Mouse (Mus musculus) frontal cortex, postnatal 36 days (tissue): Measurements from ENCODE around the gene Slc16a14.

ENCODE experiments used
- DNase-seq, 2 experiments: peaks; one replicate each; pipeline ENCODE4 v3.0.0; 2022; ENCODE audit warnings: low spot score in 2 of 2

Gene Slc16a14

DNA sequence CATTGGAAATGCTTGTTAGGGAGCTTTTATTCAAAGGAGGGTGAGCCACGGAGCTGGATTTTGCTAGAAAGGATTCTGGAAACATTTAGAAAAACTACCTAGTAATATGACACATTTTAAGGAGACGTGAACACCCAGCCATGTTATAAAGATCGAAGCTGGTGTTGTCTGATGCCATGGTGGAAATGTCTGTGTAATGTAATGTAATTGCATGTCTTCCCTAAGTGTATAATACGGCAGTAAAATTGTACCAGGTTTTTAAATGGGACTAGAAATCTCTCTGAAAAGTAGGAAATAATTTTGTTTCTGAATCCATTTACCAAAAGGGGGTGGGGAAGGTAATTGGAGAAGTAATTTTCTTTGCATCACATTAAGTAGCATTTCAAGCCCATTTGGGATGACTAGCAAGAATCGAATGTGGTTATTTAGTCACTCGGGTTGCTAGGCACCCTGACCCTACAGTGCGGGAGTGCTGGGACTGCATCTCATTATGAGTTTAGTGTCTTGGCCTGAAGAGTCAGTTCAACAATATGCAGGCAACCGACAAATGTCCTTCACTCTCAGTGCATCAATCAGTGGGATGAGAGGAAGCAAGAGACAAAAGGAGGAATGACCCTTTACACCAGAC is 24.6 kb downstream of the Slc16a14 start:
- no peak for DNase-seq

DNA sequence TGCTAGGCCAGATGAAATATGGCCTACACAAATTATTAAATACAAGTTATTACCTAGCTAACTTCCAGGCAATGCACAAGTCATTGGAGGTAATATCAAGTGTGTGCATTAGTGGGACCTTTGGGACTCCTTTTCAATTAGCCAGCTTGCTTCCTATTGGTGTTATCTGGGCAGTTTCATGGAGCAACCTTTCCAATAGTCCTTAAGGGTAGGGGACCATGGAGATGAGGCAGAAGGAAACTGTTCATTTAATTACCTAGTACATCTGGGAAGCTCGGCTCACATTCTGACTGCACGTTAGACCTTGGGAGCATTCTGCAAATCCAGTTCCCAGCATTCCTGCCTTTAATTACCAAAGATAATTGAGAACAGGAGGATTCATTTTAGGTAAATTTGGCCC is 30.5 kb downstream of the Slc16a14 start:
- DNase-seq: no peak

DNA sequence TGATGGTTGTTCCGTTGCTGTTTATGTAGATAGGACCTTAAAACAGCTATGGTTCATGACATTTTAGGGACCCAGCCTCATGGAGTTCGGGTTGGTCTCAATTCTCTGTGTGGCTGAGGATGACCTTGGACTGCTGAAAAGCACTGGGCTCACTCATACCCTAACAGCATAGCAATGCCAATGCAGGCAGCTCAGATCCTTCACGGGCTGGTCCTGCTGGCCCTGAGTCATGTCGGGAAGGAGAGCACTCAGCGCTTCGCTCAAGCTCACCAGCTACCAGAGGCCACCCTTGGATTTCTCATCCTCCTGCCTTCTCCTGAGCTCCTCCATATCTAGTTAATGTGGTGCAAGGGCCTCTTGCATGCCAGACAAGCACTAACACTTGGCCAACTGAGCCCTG is 35.8 kb downstream of the Slc16a14 start:
- no peak for DNase-seq

DNA sequence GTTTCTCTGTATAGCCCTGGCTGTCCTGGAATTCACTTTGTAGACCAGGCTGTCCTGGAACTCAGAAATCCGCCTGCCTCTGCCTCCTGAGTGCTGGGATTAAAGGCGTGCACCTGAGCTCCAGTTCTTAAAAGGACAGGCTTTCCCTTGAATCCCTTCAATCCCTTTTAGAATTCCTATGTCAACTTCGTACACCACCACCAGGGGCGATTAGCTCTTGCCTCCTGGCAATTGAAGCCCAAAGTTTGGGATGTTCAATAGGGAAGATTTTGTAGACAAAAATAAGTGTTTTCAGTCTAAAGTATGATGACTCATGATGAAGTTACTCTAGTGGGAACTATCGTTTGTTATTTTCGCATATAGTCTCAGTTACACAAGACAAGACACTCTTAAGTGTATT is 37.6 kb downstream of the Slc16a14 start:
- DNase-seq: no peak

DNA sequence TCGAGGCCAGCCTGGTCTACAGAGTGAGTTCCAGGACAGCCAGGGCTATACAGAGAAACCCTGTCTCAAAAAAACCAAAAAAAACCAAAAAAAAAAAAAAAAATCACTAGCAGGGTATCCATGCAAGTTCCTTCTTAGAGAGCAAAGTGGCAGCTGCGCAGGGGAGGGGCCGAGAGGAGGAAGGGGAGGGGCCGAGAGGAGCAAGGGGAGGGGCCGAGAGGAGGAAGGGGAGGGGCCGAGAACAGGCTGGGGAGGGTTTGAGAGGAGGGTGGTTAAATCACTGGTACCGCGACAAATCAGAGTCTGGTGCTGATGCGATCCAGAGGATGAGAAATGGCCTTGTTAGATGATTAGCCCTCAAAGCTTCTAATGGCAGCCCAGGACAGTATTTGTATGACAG is 43.2 kb downstream of the Slc16a14 start:
- no peak for DNase-seq

DNA sequence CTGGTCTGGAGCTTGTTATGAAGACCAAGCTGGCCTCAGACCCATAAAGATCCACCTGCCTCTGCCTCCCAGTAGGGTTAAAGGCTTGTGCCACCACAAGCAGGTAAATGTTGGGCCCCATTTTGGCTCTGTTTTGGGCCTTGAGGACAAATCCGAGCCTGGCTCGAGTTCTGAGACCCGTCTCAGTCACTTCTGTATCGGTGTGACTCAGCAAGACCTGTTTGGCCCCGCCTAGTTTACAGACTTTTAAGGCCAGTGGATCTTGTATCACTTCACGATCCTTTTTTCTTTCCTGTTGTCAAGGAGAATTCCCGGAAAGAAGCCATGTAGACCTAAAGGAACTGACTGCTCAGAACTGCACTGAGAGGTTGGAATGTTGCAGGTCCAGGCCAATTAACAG is 44.4 kb downstream of the Slc16a14 start:
- DNase-seq: no peak

DNA sequence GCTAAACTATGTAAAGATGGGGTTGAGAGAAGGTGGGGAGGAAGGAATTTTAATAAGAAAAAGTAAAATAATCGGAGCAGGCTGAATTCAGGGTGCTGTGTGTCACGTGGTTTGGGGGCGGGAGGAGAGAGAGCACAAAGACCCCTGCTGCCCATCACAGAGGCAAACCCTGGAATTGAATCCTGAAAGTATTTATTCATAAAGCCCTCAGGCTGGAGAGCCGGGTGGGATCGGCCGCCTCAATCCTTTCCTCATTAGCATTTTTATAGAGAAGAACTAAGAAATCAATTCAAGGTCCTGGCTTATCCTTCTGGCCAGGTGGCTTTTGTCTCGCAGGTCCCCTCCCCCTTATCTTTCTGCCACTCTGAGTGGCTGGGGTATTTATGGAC is 44.9 kb downstream of the Slc16a14 start:
- DNase-seq: no peak

DNA sequence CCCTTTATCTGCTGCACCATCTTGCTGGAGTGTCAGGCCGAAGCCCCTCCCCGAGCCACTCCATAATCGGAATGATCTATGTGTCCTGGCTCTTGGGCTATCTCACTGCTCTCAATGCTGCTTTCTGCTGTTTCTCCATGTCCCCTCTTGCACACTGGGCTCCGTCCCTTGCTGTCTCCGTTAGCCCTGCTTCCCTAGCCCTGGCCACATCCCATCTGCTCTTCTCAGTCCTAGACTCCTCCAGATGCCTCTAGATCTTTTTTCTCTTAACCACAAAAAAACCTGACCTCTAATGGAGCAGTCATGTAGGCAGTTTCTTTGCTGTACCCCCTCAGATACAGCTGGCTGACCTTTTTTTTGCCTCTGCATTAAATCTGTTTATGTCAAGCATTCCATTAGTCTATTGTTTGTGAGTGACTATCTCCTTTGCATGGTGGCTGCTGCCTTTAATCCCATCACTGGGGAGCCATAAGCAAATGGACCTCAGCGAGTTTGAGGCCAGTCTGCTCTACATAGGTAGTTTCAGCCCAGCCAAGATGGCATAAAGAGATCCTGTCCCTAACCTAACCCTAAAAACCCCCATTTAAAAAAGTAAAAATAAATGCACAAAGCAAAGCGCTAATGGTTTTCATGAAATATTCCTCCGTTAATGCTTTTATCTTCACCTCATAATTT is 45.5 kb downstream of the Slc16a14 start:
- DNase-seq: no peak

DNA sequence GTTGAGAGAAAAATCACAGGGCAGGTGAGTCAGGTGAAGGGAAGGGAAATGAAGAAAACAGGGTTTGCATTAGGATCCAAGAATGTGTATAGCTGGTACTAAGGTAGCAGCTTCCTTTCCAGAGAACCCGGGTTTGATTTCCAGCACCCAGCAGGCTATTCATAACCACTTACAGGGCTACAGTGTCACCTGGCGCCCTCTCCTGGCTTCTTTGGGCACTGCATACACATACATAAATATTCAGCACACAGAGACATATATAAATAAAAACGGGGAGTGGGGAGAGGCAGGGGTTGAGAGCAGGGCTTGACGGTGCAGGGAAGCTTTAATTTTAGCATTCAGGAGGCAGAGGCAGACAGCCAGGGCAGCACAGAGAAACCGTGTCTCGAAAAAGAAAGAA is 49.0 kb downstream of the Slc16a14 start:
- no peak for DNase-seq

DNA sequence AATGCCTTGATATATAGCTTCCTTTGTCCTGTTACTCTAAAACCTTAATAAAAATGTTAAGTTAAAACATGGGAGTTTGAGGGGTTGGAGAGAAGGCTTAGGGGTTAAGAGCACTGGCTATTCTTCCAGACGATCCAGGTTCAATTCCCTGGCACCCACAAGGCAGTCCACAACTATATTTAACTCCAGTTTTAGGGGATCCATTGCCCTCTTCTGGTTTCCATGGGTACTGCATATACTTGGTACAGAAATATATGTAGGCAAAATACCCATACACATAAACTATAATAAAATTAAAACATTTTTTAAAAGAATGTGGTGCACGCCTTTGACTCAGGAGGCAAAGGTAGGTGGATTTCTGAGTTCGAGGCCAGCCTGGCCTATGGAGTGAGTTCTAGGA is 49.8 kb downstream of the Slc16a14 start:
- DNase-seq: peak in 1 of 2 experiments; percentile 7

DNA sequence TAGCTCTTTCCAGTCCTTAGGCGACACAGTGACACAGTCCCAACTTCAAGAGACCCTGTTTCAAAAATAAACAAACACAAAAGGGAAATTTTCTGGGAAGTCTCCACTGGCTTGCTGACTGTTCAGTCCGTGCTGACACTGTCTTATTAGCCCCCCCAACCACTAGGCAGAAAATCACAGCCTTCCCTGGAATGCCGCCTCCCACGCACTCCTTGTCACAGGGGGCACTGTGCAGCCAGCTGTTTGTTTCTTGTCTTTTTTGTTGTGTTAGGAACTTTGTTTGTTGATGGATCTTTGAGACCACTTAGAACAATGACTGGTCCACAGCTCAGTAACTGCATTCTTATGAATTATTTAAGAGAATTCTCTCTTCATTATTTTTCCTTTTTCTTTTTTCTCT is 51.0 kb downstream of the Slc16a14 start:
- DNase-seq: no peak

DNA sequence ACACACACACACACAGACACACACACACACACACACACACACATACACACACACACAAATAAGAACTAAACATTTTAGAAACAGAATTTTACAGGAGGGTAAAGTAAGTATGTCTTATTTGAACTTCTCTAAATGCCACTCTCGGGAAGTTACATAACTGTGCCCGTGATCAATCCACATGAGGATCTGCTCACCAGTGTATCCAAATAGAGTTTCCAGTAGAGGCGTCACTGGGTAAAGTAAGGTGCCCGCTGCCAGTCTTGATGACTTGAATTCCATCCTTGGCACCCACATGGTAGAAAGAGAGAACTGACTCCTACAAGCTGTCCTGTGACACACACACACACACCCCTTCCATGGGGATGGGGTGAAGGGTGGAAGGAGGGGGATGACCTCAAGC is 52.0 kb downstream of the Slc16a14 start:
- DNase-seq: peak in 1 of 2 experiments; percentile 10

DNA sequence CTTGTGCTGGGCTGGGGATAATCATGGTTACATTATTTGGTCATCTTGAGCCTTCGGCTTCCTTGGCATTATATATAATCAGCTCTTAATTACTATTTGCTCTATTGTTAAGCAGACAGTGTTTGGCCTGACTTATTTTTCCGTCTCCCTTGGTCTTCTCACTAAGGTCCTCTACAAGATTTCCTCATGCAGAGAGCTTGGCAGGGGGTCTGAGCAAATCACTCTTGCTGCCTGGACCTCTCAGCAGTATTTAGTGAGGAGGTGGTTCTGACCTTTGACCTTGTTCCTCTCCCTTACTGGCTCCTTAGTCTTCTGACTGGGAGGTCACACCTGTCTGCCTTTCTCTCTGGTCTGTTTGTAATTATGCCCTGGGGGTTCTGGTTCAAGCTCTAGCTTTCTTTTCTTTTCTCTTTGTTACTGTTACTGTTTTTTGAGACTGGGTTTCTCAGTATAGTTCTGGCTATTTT is 52.8 kb downstream of the Slc16a14 start:
- DNase-seq: no peak

DNA sequence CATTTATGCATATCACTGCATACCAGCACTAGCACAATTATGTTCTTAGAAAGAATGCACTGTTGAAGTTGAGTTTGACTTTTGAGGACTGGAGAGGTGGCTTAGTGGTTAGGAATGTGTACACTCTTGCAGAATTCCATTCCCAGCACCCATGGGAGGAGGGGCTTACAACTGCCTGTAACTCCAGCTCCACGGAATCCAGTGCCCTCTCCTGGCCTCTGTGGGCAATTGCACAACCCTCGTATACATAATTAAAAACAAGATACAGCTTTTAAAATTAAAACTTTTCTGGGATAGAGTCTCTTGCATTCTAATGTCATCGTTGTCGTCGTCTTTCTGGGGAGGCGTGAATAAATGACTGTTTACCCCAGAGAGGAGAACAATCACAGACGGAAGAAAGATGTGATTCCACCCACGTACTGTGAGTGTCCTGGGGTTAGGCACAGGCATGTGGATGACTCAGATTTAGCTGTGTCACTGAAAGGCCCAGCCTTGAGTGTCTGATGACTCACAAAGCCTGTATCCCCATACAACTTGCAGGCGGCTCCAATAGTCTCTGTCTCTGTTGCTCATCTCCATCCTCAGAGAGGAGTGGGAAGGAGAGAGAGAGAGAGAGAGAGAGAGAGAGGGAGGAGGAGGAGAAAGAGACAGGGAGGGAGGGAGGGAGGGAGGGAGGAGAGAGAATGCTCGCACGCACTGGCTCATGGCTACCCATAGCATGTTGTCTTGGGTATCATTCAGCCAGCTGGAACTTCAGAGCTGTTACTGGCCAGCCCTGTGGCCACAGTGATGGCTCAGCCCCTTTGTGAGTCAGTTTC is 53.5 kb downstream of the Slc16a14 start:
- DNase-seq: peak; percentile 30 to 46

DNA sequence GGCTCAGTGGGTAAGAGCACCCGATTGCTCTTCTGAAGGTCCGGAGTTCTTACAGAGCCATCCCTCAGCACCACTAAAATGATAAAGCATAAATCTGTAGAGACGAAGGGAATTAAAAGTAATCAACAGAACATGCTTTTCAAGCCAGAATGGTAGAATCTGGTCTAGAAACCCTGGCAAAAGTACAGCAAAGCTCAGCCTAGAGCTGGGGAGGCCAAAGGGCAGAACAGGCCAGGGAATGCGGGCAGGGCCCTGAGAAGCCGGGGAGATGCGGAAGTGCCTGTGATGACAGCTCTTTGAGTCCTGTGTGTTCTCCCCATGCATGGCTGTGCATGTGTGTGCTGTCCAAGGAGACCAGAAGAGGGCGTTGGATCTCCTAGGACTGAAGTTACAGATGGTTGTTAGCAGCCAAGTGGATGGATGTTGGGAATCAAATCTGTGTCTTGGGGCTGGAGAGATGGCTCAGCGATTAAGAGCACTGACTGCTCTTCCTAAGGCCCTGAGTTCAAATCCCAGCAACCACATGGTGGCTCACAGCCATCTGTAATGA is 55.3 kb downstream of the Slc16a14 start:
- no peak for DNase-seq

DNA sequence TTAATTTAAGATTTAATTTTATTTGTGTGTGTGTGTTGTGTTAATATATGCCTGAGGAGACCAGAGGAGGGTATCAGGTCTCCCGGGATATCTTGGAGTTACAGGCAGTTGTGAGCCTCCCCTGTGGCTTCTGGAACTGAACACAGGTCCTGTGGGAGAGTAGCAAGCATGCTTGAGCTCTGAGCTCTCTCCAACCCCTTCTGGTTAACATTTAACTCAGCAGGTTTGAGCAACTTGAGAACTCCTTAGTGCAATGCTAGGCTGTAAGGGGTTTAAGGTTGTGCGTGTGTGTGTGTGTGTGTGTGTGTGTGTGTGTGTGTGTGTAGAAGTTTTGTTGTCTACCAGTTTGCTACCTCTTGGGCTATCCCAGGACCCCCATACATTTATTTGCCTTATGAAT is 57.3 kb downstream of the Slc16a14 start:
- no peak for DNase-seq

DNA sequence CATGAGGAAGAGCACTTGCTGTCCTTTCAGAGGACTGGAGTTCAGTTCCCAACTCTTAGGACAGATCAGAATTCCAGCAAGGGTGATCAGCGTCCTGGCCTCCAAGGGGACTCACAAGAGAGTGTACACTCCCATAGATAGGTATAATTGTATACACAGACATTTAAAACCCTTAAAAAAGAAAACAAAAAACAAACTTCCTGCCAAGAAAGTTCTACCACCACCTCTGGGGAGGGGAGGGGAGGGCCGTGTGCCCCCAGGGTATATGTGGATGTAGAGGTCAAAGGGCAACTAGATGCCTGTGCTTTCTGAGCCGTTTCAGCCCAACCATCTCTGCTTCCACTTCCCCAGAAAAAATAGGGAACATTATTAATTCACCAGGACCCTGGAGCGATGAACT is 62.0 kb downstream of the Slc16a14 start:
- no peak for DNase-seq

DNA sequence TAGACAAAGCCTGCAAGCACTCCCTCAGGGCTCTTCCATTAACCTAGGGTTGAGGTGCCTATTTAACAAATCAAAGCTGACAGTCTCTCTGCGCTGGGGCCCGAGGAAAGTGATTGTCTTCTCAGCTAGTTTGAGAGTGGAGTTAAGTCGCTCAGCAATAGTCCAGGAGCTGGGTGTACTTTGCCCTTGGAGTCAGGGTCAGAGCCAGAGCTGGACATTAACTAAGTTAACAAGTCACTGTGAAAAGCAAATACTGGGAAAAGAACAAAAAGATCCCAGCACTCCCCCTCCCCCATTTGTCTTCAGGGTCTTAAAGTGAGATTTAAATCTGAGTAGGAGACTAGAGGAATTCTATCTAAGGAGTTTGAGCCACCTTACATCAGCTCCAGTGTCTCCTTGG is 62.8 kb downstream of the Slc16a14 start:
- no peak for DNase-seq

DNA sequence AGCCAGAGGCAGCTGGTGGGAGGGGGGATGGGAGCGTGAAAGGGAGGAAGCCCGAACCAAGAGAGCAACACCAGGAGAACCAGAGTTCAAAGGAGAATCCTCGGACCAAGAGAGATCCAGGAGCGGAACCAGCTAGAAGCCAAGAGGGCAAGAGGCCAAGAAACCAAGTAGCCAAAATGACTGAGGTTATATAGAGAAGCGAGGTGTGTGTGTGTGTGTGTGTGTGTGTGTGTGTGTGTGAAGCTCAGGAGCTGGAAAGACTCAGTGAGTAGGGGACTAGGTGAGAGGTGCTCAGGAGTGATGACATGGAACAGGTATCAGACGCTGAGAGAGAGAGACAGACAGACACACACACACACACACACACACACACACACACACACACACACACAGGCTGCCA is 63.8 kb downstream of the Slc16a14 start:
- DNase-seq: no peak

DNA sequence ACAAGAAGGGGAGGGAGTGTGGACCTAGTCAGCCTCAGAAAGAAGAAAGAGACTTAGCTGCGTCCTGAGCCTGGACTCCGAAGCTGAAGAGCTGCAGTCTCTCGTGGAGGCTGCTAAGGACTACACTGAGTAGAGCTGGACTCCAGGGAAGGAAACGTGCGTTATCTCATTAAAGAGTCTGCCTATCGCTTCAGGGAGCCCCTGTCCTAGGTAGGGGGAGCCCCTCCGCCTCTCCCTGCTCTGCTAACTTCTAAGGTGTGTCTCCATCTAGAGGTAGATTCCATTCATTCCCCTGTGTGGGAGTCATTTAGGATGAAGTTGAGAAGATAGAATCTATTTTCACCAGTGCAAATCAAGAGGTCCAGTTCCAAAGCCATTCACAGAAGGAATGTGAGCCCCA is 65.4 kb downstream of the Slc16a14 start:
- DNase-seq: no peak

DNA sequence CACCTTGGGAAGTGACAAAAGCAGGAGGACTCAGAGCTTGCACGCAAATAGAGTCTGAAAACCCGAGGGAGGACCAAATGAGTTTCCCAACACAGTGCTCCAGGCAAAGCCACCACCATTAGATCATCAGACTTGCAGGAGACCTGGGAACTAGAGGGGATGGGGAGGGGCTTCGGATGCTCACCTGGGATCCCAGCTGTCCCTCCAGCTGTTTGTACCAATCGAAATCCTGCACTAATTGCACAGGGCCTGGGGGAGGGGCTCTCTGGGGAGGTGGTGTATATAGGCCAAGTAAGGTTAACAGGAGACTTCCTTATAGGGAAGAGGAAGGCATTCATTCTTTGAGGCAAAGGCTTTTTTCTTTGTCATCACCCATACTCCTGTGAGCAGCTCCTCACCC is 66.1 kb downstream of the Slc16a14 start:
- no peak for DNase-seq

DNA sequence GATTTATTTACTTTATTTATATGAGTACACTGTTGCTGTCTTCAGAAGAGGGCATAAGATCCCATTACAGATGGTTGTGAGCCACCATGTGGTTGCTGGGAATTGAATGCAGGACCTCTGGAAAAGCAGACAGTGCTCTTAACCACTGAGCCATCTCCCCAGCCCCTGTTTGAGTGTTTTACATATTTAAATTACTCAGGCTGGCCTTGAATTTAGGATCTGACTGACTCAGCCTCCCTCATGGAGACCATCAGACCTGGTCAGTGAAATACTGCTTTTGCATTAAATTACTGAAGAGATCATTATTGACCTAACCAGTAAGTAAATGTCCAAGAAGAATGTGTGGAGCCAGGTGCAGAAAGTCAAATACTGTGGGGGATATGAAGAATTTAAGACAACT is 66.6 kb downstream of the Slc16a14 start:
- DNase-seq: no peak
